Mouse (Mus musculus): ENCODE measurements at regions not wholly inside any gene's neighbourhood (a gene's known extent, or its start where the extent isn't known, plus 50 kb on each side); places are given as distances from the start of the nearest gene placed in this dataset.

DNA sequence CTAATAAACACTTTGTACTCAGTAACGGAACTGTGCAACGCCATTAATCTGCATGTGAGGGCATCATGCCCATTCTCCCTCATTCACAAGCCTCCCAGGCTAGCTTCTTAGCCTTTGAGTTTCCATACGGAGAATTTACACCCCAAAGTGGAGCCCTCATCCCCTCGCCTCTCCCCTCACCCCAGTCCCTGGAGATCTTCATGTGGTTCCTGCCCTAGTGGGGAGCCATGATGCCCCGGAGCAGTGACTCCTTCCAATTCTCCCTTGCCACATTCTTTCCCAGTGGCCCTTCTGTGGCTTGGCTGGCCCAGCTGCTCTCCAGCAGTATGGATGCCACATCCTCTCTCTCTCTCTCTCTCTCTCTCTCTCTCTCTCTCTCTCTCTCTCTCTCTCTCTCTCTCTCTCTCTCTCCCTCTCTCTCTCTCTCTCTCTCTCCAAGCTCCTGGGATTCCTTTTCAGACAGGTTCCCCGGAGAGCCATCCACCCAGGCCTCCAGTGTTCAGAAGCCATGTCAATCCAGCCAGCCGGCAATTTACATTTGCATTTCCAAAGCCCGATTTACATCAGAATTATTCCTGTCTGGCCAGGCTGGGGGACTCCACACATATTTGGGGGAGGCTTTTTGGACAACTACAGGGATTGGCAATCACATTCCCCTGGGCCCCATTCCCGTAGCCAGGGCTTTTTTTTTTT is 139.2 kb downstream of the Pja1 start:
- Histone ChIP-seq H3K4me1 (ENCODE audit: insufficient read depth, low read length) (peaks cover 13% of the 10 kb centered on the region), H3K4me2 (replicated peaks; ENCODE audit: low read depth, low read length) (no peak overlapping the region), H3K27me3 (ENCODE audit: insufficient read depth, low read length) (peaks cover 28% of the 10 kb centered on the region; the same call in 1 of the 2 replicates), H3K36me3 (ENCODE audit: insufficient read depth, low read length) (no peaks in the 10 kb centered on the region), H3K4me3 (ENCODE audit: low read length) (no peak overlapping the region), H3K27ac (ENCODE audit: low read length) (no peak overlapping the region), H3K9me3 (ENCODE audit: low read length) (no peaks in the 10 kb centered on the region), H3K9ac (replicated peaks; ENCODE audit: low read length) (no peak overlapping the region)
- no peak for ATAC-seq (ENCODE audit: low FRiP score, low TSS enrichment)
- 60% methylated on average over 9 of the region's 9 CpGs for WGBS

DNA sequence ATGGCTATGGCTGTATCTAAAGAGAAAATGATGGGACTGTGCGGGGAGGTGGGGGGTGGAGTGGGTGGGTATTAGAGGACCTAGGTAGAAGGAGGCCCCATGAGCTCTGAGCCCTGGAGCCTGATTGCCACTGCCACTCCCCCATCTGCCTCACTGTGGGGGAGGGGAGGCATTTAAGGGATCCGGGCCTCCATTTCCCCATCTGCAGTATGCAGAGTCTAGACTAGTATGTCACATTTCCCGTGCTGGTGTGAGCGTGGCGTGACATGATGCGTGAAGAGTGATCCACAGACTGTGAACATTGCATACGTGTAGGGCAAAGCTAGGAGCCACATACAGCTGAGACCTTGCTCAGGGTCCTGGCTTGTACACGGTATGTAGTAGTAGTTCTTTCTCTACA is 140.7 kb downstream of the Pja1 start:
- no peak for ATAC-seq (ENCODE audit: low FRiP score, low TSS enrichment)
- H3K27ac ChIP-seq (ENCODE audit: low read length) = no peak overlapping the region
- no peak overlapping the region for H3K9ac ChIP-seq (replicated peaks; ENCODE audit: low read length)
- no peaks in the 10 kb centered on the region for H3K36me3 ChIP-seq (ENCODE audit: insufficient read depth, low read length)
- peaks cover 27% of the 10 kb centered on the region; the same call in 1 of the 2 replicates for H3K27me3 ChIP-seq (ENCODE audit: insufficient read depth, low read length)
- no peaks in the 10 kb centered on the region for H3K9me3 ChIP-seq (ENCODE audit: low read length)
- no peak overlapping the region for H3K4me3 ChIP-seq (ENCODE audit: low read length)
- H3K4me1 ChIP-seq (ENCODE audit: insufficient read depth, low read length) = peaks cover 17% of the 10 kb centered on the region
- WGBS = 79% methylated on average over 8 of the region's 8 CpGs
- no peak overlapping the region for H3K4me2 ChIP-seq (replicated peaks; ENCODE audit: low read depth, low read length)

DNA sequence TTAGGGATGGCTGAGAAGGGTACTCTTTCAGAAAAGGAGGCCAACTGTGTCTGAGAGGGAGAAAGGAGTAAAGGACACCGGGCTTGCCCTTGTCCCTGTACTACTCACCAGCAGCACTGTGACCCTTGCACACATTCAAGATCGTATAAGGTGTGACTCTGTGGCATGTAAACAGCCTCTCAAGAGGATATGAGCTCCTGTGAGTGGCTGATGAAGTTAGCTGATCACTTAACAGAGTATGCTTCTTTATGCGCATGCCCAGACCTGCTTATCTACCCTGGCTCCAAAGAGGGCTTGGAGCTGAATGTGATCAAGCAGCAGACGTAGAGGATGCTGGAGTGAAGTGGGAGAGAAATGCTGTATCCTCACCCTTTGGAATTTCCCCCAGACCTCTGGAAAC is 142.5 kb downstream of the Pja1 start:
- H3K4me2 ChIP-seq (replicated peaks; ENCODE audit: low read depth, low read length) = no peak overlapping the region
- ATAC-seq (ENCODE audit: low FRiP score, low TSS enrichment) = no peak
- no peaks in the 10 kb centered on the region for H3K9me3 ChIP-seq (ENCODE audit: low read length)
- peaks cover 20% of the 10 kb centered on the region for H3K4me1 ChIP-seq (ENCODE audit: insufficient read depth, low read length)
- H3K36me3 ChIP-seq (ENCODE audit: insufficient read depth, low read length) = no peaks in the 10 kb centered on the region
- H3K27me3 ChIP-seq (ENCODE audit: insufficient read depth, low read length) = peaks cover 25% of the 10 kb centered on the region; the same call in 1 of the 2 replicates
- WGBS = 53% methylated on average over 4 of the region's 4 CpGs
- H3K4me3 ChIP-seq (ENCODE audit: low read length) = no peak overlapping the region
- no peak overlapping the region for H3K27ac ChIP-seq (ENCODE audit: low read length)
- no peak overlapping the region for H3K9ac ChIP-seq (replicated peaks; ENCODE audit: low read length)

DNA sequence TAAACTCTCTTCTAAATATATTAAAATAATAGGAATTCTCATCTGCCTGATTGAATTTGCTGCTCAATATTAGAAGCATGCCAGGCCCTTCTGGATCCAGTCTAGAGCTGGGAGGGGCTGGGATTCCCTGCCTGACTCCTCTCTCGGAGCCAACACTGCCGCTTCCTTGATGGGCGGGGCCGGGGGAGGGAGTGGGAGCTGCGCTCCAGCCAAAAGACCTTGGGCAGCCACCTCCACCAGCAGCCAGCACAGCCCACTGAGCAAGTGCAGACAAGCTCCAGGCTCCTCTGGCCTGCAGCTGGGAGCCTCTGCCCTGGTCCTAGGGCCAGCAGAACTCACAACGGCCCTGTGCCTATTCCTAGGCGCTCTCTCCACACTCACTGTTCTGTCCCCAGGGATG is 144.9 kb downstream of the Pja1 start:
- WGBS = 56% methylated on average over 7 of the region's 7 CpGs
- Histone ChIP-seq H3K27me3 (ENCODE audit: insufficient read depth, low read length) (peaks cover 18% of the 10 kb centered on the region; the same call in 1 of the 2 replicates), H3K4me2 (replicated peaks; ENCODE audit: low read depth, low read length) (no peak overlapping the region), H3K9ac (replicated peaks; ENCODE audit: low read length) (no peak overlapping the region), H3K4me1 (ENCODE audit: insufficient read depth, low read length) (peaks cover 23% of the 10 kb centered on the region), H3K36me3 (ENCODE audit: insufficient read depth, low read length) (no peaks in the 10 kb centered on the region), H3K27ac (ENCODE audit: low read length) (peak overlapping the region; percentile 69), H3K4me3 (ENCODE audit: low read length) (no peak overlapping the region), H3K9me3 (ENCODE audit: low read length) (no peaks in the 10 kb centered on the region)
- peak; percentile 81 for ATAC-seq (ENCODE audit: low FRiP score, low TSS enrichment)

DNA sequence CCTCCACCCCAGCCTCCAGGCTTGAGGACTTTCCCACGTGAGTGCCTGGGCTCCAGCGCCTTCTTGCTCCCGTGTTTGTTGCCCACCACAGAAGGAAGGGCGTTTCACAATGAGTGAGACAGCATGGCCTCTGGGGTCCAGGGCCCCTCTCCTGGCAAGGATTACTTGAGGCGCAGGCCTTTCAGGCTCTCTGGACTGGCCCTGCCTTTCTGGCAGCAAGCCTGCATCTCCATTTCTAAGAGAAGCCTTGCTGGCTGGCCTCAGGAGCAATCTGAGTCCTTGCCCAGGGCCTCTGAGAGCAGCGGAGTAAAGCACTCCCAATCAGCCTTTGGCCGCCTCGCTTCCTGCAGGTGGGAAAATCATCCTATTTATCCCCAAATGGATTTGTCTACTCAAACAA is 145.6 kb downstream of the Pja1 start:
- H3K36me3 ChIP-seq (ENCODE audit: insufficient read depth, low read length) = no peaks in the 10 kb centered on the region
- H3K4me1 ChIP-seq (ENCODE audit: insufficient read depth, low read length) = peaks cover 23% of the 10 kb centered on the region
- H3K9me3 ChIP-seq (ENCODE audit: low read length) = no peaks in the 10 kb centered on the region
- no peak overlapping the region for H3K9ac ChIP-seq (replicated peaks; ENCODE audit: low read length)
- ATAC-seq (ENCODE audit: low FRiP score, low TSS enrichment) = no peak
- 52% methylated on average over 8 of the region's 8 CpGs for WGBS
- H3K4me2 ChIP-seq (replicated peaks; ENCODE audit: low read depth, low read length) = no peak overlapping the region
- peak overlapping the region; percentile 31; the same call in 1 of the 2 replicates for H3K27ac ChIP-seq (ENCODE audit: low read length)
- H3K27me3 ChIP-seq (ENCODE audit: insufficient read depth, low read length) = peaks cover 18% of the 10 kb centered on the region; the same call in 1 of the 2 replicates
- H3K4me3 ChIP-seq (ENCODE audit: low read length) = no peak overlapping the region

DNA sequence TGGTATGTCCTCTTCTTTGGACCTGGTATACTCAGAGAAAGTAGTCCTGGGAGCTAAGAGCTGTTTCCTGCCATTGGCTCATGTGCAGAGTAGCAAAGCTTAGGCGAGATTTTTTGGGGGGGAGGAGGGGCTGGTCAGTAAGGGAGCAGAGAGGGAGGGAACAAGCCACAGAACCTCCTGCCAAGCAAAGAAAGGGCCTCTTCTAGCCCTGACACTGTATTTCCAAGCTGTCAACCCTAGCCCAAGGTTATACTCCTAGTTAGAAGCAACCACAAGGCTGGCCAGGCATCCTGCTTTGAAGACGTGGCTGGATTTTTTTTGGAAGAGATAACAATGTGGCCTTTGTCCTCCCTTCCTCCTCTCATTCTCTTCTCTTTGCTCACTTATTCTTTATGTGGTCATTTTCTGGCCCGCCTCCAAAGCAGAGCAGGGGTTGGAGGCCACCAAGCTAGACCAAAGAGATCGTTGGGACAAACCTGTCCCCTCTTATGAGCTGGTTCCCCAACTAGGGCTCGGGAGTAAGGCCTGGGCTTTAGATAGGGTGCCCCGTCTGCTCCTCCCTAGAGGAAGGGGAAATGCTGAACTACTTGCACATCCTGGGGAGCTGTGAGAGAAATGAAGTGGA is 146.4 kb downstream of the Pja1 start:
- H3K9me3 ChIP-seq (ENCODE audit: low read length) = no peaks in the 10 kb centered on the region
- H3K4me3 ChIP-seq (ENCODE audit: low read length) = no peak overlapping the region
- H3K27me3 ChIP-seq (ENCODE audit: insufficient read depth, low read length) = peaks cover 16% of the 10 kb centered on the region; the same call in 1 of the 2 replicates
- peaks cover 26% of the 10 kb centered on the region for H3K4me1 ChIP-seq (ENCODE audit: insufficient read depth, low read length)
- H3K27ac ChIP-seq (ENCODE audit: low read length) = peak overlapping the region; percentile 20; the same call in 1 of the 2 replicates
- ATAC-seq (ENCODE audit: low FRiP score, low TSS enrichment) = no peak
- 70% methylated on average over 6 of the region's 6 CpGs for WGBS
- H3K9ac ChIP-seq (replicated peaks; ENCODE audit: low read length) = no peak overlapping the region
- H3K36me3 ChIP-seq (ENCODE audit: insufficient read depth, low read length) = no peaks in the 10 kb centered on the region
- H3K4me2 ChIP-seq (replicated peaks; ENCODE audit: low read depth, low read length) = no peak overlapping the region

DNA sequence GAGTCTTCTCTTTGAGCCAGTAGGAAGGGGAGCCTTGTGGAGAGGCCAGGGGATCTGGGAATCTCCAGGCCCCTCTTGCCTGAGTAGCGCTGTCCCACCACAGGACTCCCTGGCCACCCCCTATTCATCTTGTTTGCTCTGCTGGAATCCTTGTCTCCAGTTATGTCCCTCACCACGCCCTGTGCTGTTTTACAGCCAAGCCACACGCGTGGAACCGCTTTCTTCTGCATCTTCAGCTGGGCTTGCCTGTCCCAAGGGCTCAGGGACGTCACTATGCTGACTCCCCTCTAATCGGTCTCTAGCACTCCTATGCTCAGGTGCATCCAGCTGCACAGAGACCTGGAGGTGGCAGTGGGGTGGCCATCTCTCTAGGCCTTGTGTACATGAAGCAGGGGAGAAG is 151.3 kb downstream of the Pja1 start:
- 59% methylated on average over 7 of the region's 7 CpGs for WGBS
- peak overlapping the region; percentile 65; the same call in 1 of the 2 replicates for H3K27ac ChIP-seq (ENCODE audit: low read length)
- no peaks in the 10 kb centered on the region for H3K36me3 ChIP-seq (ENCODE audit: insufficient read depth, low read length)
- H3K4me3 ChIP-seq (ENCODE audit: low read length) = no peak overlapping the region
- no peak overlapping the region for H3K9ac ChIP-seq (replicated peaks; ENCODE audit: low read length)
- H3K4me1 ChIP-seq (ENCODE audit: insufficient read depth, low read length) = peaks cover 33% of the 10 kb centered on the region
- ATAC-seq (ENCODE audit: low FRiP score, low TSS enrichment) = peak; percentile 5; the same call in 1 of the 2 replicates
- no peaks in the 10 kb centered on the region for H3K9me3 ChIP-seq (ENCODE audit: low read length)
- H3K4me2 ChIP-seq (replicated peaks; ENCODE audit: low read depth, low read length) = no peak overlapping the region
- peaks cover 6% of the 10 kb centered on the region; the same call in 1 of the 2 replicates for H3K27me3 ChIP-seq (ENCODE audit: insufficient read depth, low read length)

DNA sequence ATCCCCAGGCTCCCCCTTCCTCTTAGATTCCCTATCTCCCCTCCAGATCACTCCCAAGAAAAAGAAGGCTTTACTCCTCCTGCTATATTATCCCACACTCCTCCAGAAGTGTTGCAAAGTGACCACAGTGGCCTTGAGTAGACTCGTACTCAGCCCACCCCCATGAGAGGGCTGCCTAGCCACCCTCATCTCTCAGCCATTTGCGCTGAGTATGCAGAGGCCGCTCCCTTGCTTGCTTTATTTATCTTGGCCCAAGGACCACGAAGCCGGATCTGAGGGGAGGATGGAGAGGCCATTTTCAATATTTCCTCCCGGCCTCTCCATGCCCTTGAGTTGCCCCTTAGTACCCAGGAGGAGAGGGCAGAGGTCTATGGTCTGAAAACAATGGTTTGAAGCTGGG is 151.9 kb downstream of the Pja1 start:
- no peak overlapping the region for H3K4me2 ChIP-seq (replicated peaks; ENCODE audit: low read depth, low read length)
- H3K4me3 ChIP-seq (ENCODE audit: low read length) = no peak overlapping the region
- no peaks in the 10 kb centered on the region for H3K9me3 ChIP-seq (ENCODE audit: low read length)
- no peaks in the 10 kb centered on the region for H3K36me3 ChIP-seq (ENCODE audit: insufficient read depth, low read length)
- no peak overlapping the region for H3K9ac ChIP-seq (replicated peaks; ENCODE audit: low read length)
- peaks cover 9% of the 10 kb centered on the region; the same call in 1 of the 2 replicates for H3K27me3 ChIP-seq (ENCODE audit: insufficient read depth, low read length)
- peak overlapping the region; percentile 65 for H3K27ac ChIP-seq (ENCODE audit: low read length)
- peaks cover 33% of the 10 kb centered on the region for H3K4me1 ChIP-seq (ENCODE audit: insufficient read depth, low read length)
- ATAC-seq (ENCODE audit: low FRiP score, low TSS enrichment) = peak; percentile 81
- 34% methylated on average over 6 of the region's 6 CpGs for WGBS

DNA sequence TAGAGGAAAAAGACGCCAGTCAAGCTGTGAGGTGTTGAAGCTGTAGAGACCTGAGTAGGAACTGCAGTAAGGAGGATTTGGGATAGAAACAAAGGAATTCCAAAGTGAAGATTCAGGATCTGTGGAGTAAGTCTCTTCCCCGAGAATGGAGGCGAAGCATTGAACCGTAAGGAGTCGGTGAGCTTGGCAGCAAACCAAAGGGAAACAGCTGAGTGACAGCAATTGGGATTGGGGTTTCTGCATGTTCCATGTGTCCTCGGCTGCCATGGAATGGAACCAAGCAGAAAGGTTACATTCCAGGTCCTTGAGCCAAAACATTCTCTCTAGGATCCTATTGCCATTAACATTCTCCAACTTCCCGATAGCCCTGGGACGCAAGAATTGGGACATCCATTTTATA is 152.9 kb downstream of the Pja1 start:
- Histone ChIP-seq H3K9me3 (ENCODE audit: low read length) (no peaks in the 10 kb centered on the region), H3K4me1 (ENCODE audit: insufficient read depth, low read length) (peaks cover 33% of the 10 kb centered on the region), H3K27me3 (ENCODE audit: insufficient read depth, low read length) (peaks cover 11% of the 10 kb centered on the region; the same call in 1 of the 2 replicates), H3K4me3 (ENCODE audit: low read length) (no peak overlapping the region), H3K9ac (replicated peaks; ENCODE audit: low read length) (no peak overlapping the region), H3K27ac (ENCODE audit: low read length) (peak overlapping the region; percentile 56; the same call in 1 of the 2 replicates), H3K36me3 (ENCODE audit: insufficient read depth, low read length) (no peaks in the 10 kb centered on the region), H3K4me2 (replicated peaks; ENCODE audit: low read depth, low read length) (no peak overlapping the region)
- no peak for ATAC-seq (ENCODE audit: low FRiP score, low TSS enrichment)
- 58% methylated on average over 8 of the region's 8 CpGs for WGBS

DNA sequence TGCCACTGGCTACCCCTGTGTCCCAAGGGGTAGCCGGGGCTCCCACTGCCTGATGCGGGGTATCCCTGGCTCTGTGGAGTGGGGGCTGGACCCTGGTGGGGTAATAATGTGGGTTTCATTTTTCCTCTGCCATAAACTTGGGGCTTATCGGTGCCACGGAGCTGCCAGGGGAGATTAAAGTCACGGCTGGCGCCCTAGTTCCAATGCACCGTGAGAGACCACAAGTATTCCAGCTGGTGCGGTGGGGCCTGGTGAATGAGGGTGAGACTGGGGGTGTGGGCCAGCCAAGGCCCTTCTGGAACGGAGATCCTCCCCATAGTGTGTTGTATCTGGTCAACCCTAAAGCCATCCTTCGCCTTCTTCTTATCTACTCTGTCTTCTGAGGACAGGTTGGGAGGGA is 153.3 kb downstream of the Pja1 start:
- Histone ChIP-seq H3K27ac (ENCODE audit: low read length) (peak overlapping the region; percentile 56; the same call in 1 of the 2 replicates), H3K9me3 (ENCODE audit: low read length) (no peaks in the 10 kb centered on the region), H3K27me3 (ENCODE audit: insufficient read depth, low read length) (peaks cover 11% of the 10 kb centered on the region; the same call in 1 of the 2 replicates), H3K4me2 (replicated peaks; ENCODE audit: low read depth, low read length) (no peak overlapping the region), H3K4me3 (ENCODE audit: low read length) (no peak overlapping the region), H3K4me1 (ENCODE audit: insufficient read depth, low read length) (peaks cover 33% of the 10 kb centered on the region), H3K9ac (replicated peaks; ENCODE audit: low read length) (no peak overlapping the region), H3K36me3 (ENCODE audit: insufficient read depth, low read length) (no peaks in the 10 kb centered on the region)
- ATAC-seq (ENCODE audit: low FRiP score, low TSS enrichment) = 0 out of 2 replicates have a peak, but pooled peaks have one; percentile 5
- WGBS = 50% methylated on average over 10 of the region's 10 CpGs
